Comparison of ENCODE assay signal across 8 mouse cellular contexts in the genomic region with DNA sequence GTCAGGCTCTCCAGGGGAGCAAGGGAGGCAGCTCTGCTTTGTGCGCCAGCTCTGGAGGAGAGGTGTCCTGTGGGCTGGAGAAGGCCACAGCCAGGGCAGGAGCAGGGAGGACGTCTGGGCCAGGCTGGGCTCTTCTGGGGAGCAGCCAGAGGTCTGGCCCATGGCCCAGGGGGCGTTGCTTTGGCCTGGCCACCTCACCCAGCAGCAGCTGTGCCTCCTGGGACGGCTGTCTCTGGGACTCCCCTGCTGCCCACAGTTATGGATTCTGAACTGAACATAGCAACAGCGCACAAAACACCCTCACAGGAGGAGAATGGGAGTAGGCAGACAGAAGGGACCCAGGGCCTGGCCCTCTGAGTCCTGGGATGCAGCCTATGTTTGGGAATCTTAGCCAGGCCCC.
DNase-seq lines count a peak whose midpoint lies in the region; ATAC-seq and TF ChIP-seq lines count a peak whose summit lies in the region.
"Had no signal": no experiment of that assay in that cellular context is flagged by ENCODE, and none has a peak within 500 bp of the region (broad histone marks: within the 10 kb centered on the region; RNA-seq: fewer than 3 reads in every experiment).

No protein-coding gene starts in this region.

- no peak overlapping the region for H3K9ac ChIP-seq in midbrain, embryonic 13.5 days (replicated peaks)
- peak overlapping the region; percentile 35 for H3K9ac ChIP-seq in heart, adult 2 months (ENCODE audit: low read depth, low read length)
- H3K9ac ChIP-seq: neural tube, embryonic 12.5 days had no signal

- no peaks in the 10 kb centered on the region for H3K27me3 ChIP-seq in midbrain, embryonic 10.5 days (ENCODE audit: low read depth, poor library complexity, severe bottlenecking)
- H3K27me3 ChIP-seq in midbrain, embryonic 13.5 days, result no peaks in the 10 kb centered on the region
- no peaks in the 10 kb centered on the region for H3K27me3 ChIP-seq in heart, adult 2 months (ENCODE audit: control insufficient read depth, insufficient read depth, low read length)
- H3K27me3 ChIP-seq: neural tube, embryonic 12.5 days had no signal

- no peak overlapping the region for H3K4me2 ChIP-seq in midbrain, embryonic 13.5 days (replicated peaks)
- H3K4me2 ChIP-seq: neural tube, embryonic 12.5 days had no signal

- no peaks in the 10 kb centered on the region for H3K36me3 ChIP-seq in midbrain, embryonic 10.5 days
- no peaks in the 10 kb centered on the region for H3K36me3 ChIP-seq in midbrain, embryonic 13.5 days
- no peaks in the 10 kb centered on the region for H3K36me3 ChIP-seq in heart, adult 2 months (ENCODE audit: control insufficient read depth, insufficient read depth, low read length)
- H3K36me3 ChIP-seq: neural tube, embryonic 12.5 days had no signal

- H3K9me3 ChIP-seq in midbrain, embryonic 10.5 days (replicated peaks), result no peaks in the 10 kb centered on the region
- H3K9me3 ChIP-seq in midbrain, embryonic 13.5 days, result no peaks in the 10 kb centered on the region
- H3K9me3 ChIP-seq: neural tube, embryonic 12.5 days had no signal

- no peak overlapping the region for H3K4me3 ChIP-seq in midbrain, embryonic 10.5 days
- no peak overlapping the region for H3K4me3 ChIP-seq in midbrain, embryonic 13.5 days (replicated peaks)
- H3K4me3 ChIP-seq in heart, adult 2 months, result no peak overlapping the region
- H3K4me3 ChIP-seq: neural tube, embryonic 12.5 days had no signal

- no peak for TF ChIP-seq POLR2A in heart, adult 2 months (IDR thresholded peaks at IDR 0.05; ENCODE audit: insufficient read depth, low read depth, low read length)

- no peak for ATAC-seq in midbrain, embryonic 13.5 days

- 48% methylated on average over 5 of the region's 5 CpGs for WGBS in midbrain, embryonic 10.5 days
- WGBS in midbrain, embryonic 13.5 days, result 42% methylated on average over 4 of the region's 5 CpGs
- WGBS in heart, adult 2 months, result 32% methylated on average over 5 of the region's 5 CpGs

- no peak for DNase-seq in midbrain, embryonic 10.5 days (ENCODE audit: low spot score)
- peak; percentile 17 to 19 for DNase-seq in cerebellum, postnatal 14 days
- DNase-seq in heart, adult 2 months, result peak; percentile 79 to 85
- peak; percentile 48 to 71 for DNase-seq in kidney, postnatal 25 days
- peak; percentile 58 for DNase-seq in ovary, postnatal 14 days (ENCODE audit: low spot score)
- DNase-seq in natural killer cell, adult 2 months (ENCODE audit: low spot score in 2 of 2), result no peak

- H3K27ac ChIP-seq in midbrain, embryonic 10.5 days (replicated peaks), result peak overlapping the region; percentile 52; the same call in 1 of the 2 replicates
- H3K27ac ChIP-seq in midbrain, embryonic 13.5 days, result no peak overlapping the region
- H3K27ac ChIP-seq in heart, adult 2 months, result peak overlapping the region; percentile 66
- H3K27ac ChIP-seq: neural tube, embryonic 12.5 days had no signal

- peaks cover 10% of the 10 kb centered on the region; the same call in 1 of the 2 replicates for H3K4me1 ChIP-seq in midbrain, embryonic 10.5 days
- H3K4me1 ChIP-seq in midbrain, embryonic 13.5 days (replicated peaks), result peaks cover 5% of the 10 kb centered on the region
- peaks cover 4% of the 10 kb centered on the region for H3K4me1 ChIP-seq in heart, adult 2 months (ENCODE audit: control insufficient read depth, insufficient read depth, low read length)

- no peak for TF ChIP-seq CTCF in heart, adult 2 months (IDR thresholded peaks at IDR 0.05)

- intact Hi-C loops in heart, adult 2 months (cut with DNase I), result no loop called here

- TF ChIP-seq EP300 in heart, adult 2 months (IDR thresholded peaks at IDR 0.05; ENCODE audit: insufficient read depth, low read depth, low read length), result peak; percentile 60; the same call in 1 of the 2 replicates

- no peaks in the 10 kb centered on the region for H3K79me2 ChIP-seq in heart, adult 2 months (replicated peaks; ENCODE audit: control insufficient read depth, insufficient read depth, low read length)

Comparison
In these comparisons a context has a peak if more than half of its experiments do, and no peak if none do; other contexts are left out.
1. DNase-seq: peak in cerebellum, postnatal 14 days (2 of 2), heart, adult 2 months (2 of 2), kidney, postnatal 25 days (2 of 2) and ovary, postnatal 14 days (single experiment); none in midbrain, embryonic 10.5 days (single experiment) and natural killer cell, adult 2 months (0 of 2).